Mouse (Mus musculus): ENCODE measurements around the gene En1. TPM values are rescaled to one million over a fixed set of nuclear protein-coding genes. Genes with fewer than 3 reads are reported as not detected.

En1 gene
- not detected for total RNA-seq (2021)

GRCm38 (mm10) chr1:120602031-120602730, at the start of gene En1:
Gene En1 (plus strand): TSS chr1:120602418.
- DNase-seq (ENCODE audit: low spot score in 2 of 2), result no peak
- intact Hi-C loops (cut with DNase I), result no loop called here

- no peak for DNase-seq (ENCODE audit: low spot score in 2 of 2)
- intact Hi-C loops (cut with DNase I), result loop anchor here (10.0 kb wide), 1 partner anchor 462 kb away; no protein-coding TSS in a partner anchor
These were observed 45.0 kb upstream of the En1 start for GRCm38 (mm10) chr1:120556926-120557846.

- intact Hi-C loops (cut with DNase I), result loop anchor here (10.0 kb wide), 1 partner anchor 464 kb away; no protein-coding TSS in a partner anchor
- DNase-seq (ENCODE audit: low spot score in 2 of 2), result no peak
These were observed 43.6 kb upstream of the En1 start for GRCm38 (mm10) chr1:120558341-120559285.

- intact Hi-C loops (cut with DNase I), result loop anchor here (10.0 kb wide), 1 partner anchor 465 kb away; no protein-coding TSS in a partner anchor
- DNase-seq (ENCODE audit: low spot score in 2 of 2), result no peak
These were observed 42.3 kb upstream of the En1 start for GRCm38 (mm10) chr1:120559911-120560310.

- intact Hi-C loops (cut with DNase I), result loop anchor here (10.0 kb wide), 1 partner anchor 963 kb away; no protein-coding TSS in a partner anchor
- no peak for DNase-seq (ENCODE audit: low spot score in 2 of 2)
These were observed 20.9 kb upstream of the En1 start for GRCm38 (mm10) chr1:120581306-120581705.

GRCm38 (mm10) chr1:120585481-120585880, 16.7 kb upstream of the En1 start:
- DNase-seq (ENCODE audit: low spot score in 2 of 2), result no peak
- intact Hi-C loops (cut with DNase I), result loop anchor here (10.0 kb wide), 1 partner anchor 959 kb away; no protein-coding TSS in a partner anchor

- DNase-seq (ENCODE audit: low spot score in 2 of 2), result peak; percentile 62 to 73
These were observed 15.6 kb upstream of the En1 start for GRCm38 (mm10) chr1:120586500-120587110.

GRCm38 (mm10) chr1:120587431-120587830, 14.8 kb upstream of the En1 start:
- DNase-seq (ENCODE audit: low spot score in 2 of 2), result no peak
- intact Hi-C loops (cut with DNase I), result loop anchor here (2.0 to 10.0 kb wide), 2 partner anchors 593 to 957 kb away; no protein-coding TSS in a partner anchor

More at GRCm38 (mm10) chr1:120586500-120587110, 15.6 kb upstream of the En1 start:
- intact Hi-C loops (cut with DNase I), result loop anchor here (1.0 to 10.0 kb wide), 4 partner anchors 594 to 958 kb away; no protein-coding TSS in a partner anchor

- no peak for DNase-seq (ENCODE audit: low spot score in 2 of 2)
- intact Hi-C loops (cut with DNase I), result loop anchor here (2.0 to 10.0 kb wide), 2 partner anchors 593 to 957 kb away; no protein-coding TSS in a partner anchor
These were observed 14.3 kb upstream of the En1 start for GRCm38 (mm10) chr1:120587960-120588359.

- no peak for DNase-seq (ENCODE audit: low spot score in 2 of 2)
- intact Hi-C loops (cut with DNase I), result loop anchor here (10.0 kb wide), 1 partner anchor 956 kb away; no protein-coding TSS in a partner anchor
These were observed 13.7 kb upstream of the En1 start for GRCm38 (mm10) chr1:120588362-120589027.

GRCm38 (mm10) chr1:120593236-120593919, 8.8 kb upstream of the En1 start:
- intact Hi-C loops (cut with DNase I), result no loop called here
- DNase-seq (ENCODE audit: low spot score in 2 of 2), result no peak

GRCm38 (mm10) chr1:120594603-120595002, 7.6 kb upstream of the En1 start:
- no peak for DNase-seq (ENCODE audit: low spot score in 2 of 2)
- intact Hi-C loops (cut with DNase I), result loop anchor here (2.0 to 5.0 kb wide), 3 partner anchors 458 to 733 kb away; no protein-coding TSS in a partner anchor

GRCm38 (mm10) chr1:120595471-120596240, 6.6 kb upstream of the En1 start:
- intact Hi-C loops (cut with DNase I), result loop anchor here (2.0 to 5.0 kb wide), 3 partner anchors 457 to 732 kb away; no protein-coding TSS in a partner anchor
- no peak for DNase-seq (ENCODE audit: low spot score in 2 of 2)

- no peak for DNase-seq (ENCODE audit: low spot score in 2 of 2)
- intact Hi-C loops (cut with DNase I), result loop anchor here (5.0 kb wide), 2 partner anchors 456 to 731 kb away; no protein-coding TSS in a partner anchor
These were observed 5.9 kb upstream of the En1 start for GRCm38 (mm10) chr1:120596319-120596718.

- DNase-seq (ENCODE audit: low spot score in 2 of 2), result no peak
- intact Hi-C loops (cut with DNase I), result loop anchor here (5.0 kb wide), 2 partner anchors 456 to 731 kb away; no protein-coding TSS in a partner anchor
These were observed 5.4 kb upstream of the En1 start for GRCm38 (mm10) chr1:120596784-120597183.

- intact Hi-C loops (cut with DNase I), result loop anchor here (5.0 kb wide), 2 partner anchors 455 to 730 kb away; no protein-coding TSS in a partner anchor
- DNase-seq (ENCODE audit: low spot score in 2 of 2), result no peak
These were observed 4.9 kb upstream of the En1 start for GRCm38 (mm10) chr1:120597271-120597670.
